In the genomic region with DNA sequence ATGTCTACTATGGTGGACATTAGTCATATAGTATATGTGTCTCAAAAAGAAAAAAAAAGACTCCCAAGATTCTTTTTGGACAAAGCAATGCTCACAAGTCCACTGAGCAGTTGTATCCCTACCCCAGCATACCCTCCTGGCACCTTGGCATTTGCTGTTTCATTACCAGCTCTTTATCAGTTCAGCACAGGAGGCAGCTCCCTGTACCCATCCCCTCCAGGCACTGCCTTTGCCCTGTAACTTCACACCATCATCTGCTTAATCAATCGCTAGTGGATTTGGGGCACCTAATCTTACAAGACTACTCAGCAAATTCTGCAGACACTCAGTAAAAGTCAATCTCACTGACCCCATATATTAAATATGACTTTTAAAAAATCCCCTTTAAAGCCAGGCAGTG, we compare ENCODE assay signal across 24 mouse cellular contexts. TPM values are rescaled to one million over a fixed set of nuclear protein-coding genes. Genes with fewer than 3 reads are reported as not detected.
DNase-seq lines count a peak whose midpoint lies in the region; ATAC-seq and TF ChIP-seq lines count a peak whose summit lies in the region.
"Had no signal": no experiment of that assay in that cellular context is flagged by ENCODE, and none has a peak within 500 bp of the region (broad histone marks: within the 10 kb centered on the region; RNA-seq: fewer than 3 reads in every experiment).

No protein-coding gene starts in this region.

- no peak overlapping the region for H3K4me3 ChIP-seq in kidney, embryonic 15.5 days (replicated peaks)
- H3K4me3 ChIP-seq in bone marrow macrophage, adult 2 months (ENCODE audit: insufficient read depth, low read length): no peak overlapping the region
- no peak overlapping the region for H3K4me3 ChIP-seq in macrophage (ENCODE audit: inconsistent target)
- H3K4me3 ChIP-seq in gastrocnemius, adult 2 months: no peak overlapping the region
- H3K4me3 ChIP-seq: embryonic facial prominence, embryonic 13.5 days; forebrain, embryonic 12.5 days; heart, embryonic 10.5 days; hindbrain, embryonic 13.5 days; midbrain, embryonic 12.5 days; myocyte; neural tube, embryonic 15.5 days had no signal

- H3K4me1 ChIP-seq in kidney, embryonic 15.5 days: 0 out of 2 replicates have a peak, but pooled peaks cover 3% of the 10 kb centered on the region
- H3K4me1 ChIP-seq in bone marrow macrophage, adult 2 months (ENCODE audit: control insufficient read depth, insufficient read depth, low read length): peaks cover 75% of the 10 kb centered on the region
- H3K4me1 ChIP-seq: midbrain, embryonic 12.5 days had no signal

- H3K79me2 ChIP-seq in macrophage (ENCODE audit: inconsistent target): peaks cover 79% of the 10 kb centered on the region

- 86% methylated on average over 1 of the region's 1 CpGs for WGBS in kidney, embryonic 15.5 days
- WGBS in macrophage (ENCODE audit: missing documents): 86% methylated on average over 1 of the region's 1 CpGs

- H3K27ac ChIP-seq in kidney, embryonic 15.5 days: no peak overlapping the region
- H3K27ac ChIP-seq in bone marrow macrophage, adult 2 months (ENCODE audit: insufficient read depth, low read depth, low read length): peak overlapping the region; percentile 84
- peak overlapping the region; percentile 88 for H3K27ac ChIP-seq in macrophage
- no peak overlapping the region for H3K27ac ChIP-seq in gastrocnemius, adult 2 months
- H3K27ac ChIP-seq: embryonic facial prominence, embryonic 13.5 days; forebrain, embryonic 12.5 days; heart, embryonic 10.5 days; hindbrain, embryonic 13.5 days; midbrain, embryonic 12.5 days; neural tube, embryonic 15.5 days had no signal

- ATAC-seq in kidney, embryonic 15.5 days (replicated peaks; ENCODE audit: low FRiP score): peak; percentile 73; the same call in 1 of the 2 replicates
- ATAC-seq in cerebellum, adult (ENCODE audit: insufficient number of reproducible peaks, low FRiP score, low TSS enrichment): no peak
- ATAC-seq: Patski had no signal

- H3K9me3 ChIP-seq in kidney, embryonic 15.5 days (replicated peaks): no peaks in the 10 kb centered on the region
- H3K9me3 ChIP-seq: embryonic facial prominence, embryonic 13.5 days; forebrain, embryonic 12.5 days; heart, embryonic 10.5 days; hindbrain, embryonic 13.5 days; midbrain, embryonic 12.5 days; neural tube, embryonic 15.5 days had no signal

- no peaks in the 10 kb centered on the region for H3K36me3 ChIP-seq in kidney, embryonic 15.5 days
- H3K36me3 ChIP-seq in macrophage (ENCODE audit: inconsistent target): no peaks in the 10 kb centered on the region
- H3K36me3 ChIP-seq: embryonic facial prominence, embryonic 13.5 days; forebrain, embryonic 12.5 days; heart, embryonic 10.5 days; hindbrain, embryonic 13.5 days; midbrain, embryonic 12.5 days; neural tube, embryonic 15.5 days had no signal

- no peak for DNase-seq in kidney, postnatal 25 days
- DNase-seq in liver: peak; percentile 81
- no peak for DNase-seq in cerebellum, adult 9-10 months
- no peak for DNase-seq in gastrocnemius, adult 2 months
- DNase-seq: adrenal gland, postnatal 36 days; cerebellum, adult 11 months; gastrocnemius, postnatal 14 days; heart, postnatal 14 days; kidney, postnatal 4 days; lung, postnatal 14 days; retina, postnatal 1 day; thymus, postnatal 14 days had no signal

- no peak for TF ChIP-seq CTCF in bone marrow macrophage, adult 2 months (IDR thresholded peaks at IDR 0.05; ENCODE audit: low read depth, low read length)
- TF ChIP-seq CTCF in gastrocnemius, adult 2 months (IDR thresholded peaks at IDR 0.05): no peak

- no peaks in the 10 kb centered on the region for H3K27me3 ChIP-seq in kidney, embryonic 15.5 days
- H3K27me3 ChIP-seq: embryonic facial prominence, embryonic 13.5 days; forebrain, embryonic 12.5 days; hindbrain, embryonic 13.5 days; midbrain, embryonic 12.5 days; neural tube, embryonic 15.5 days had no signal

- intact Hi-C loops in gastrocnemius, adult 2 months (cut with DNase I): no loop called here

- no peak overlapping the region for H3K9ac ChIP-seq in kidney, embryonic 15.5 days
- H3K9ac ChIP-seq: embryonic facial prominence, embryonic 13.5 days; forebrain, embryonic 12.5 days; hindbrain, embryonic 13.5 days; midbrain, embryonic 12.5 days; neural tube, embryonic 15.5 days had no signal

- no peak for TF ChIP-seq POLR2A in bone marrow macrophage, adult 2 months (IDR thresholded peaks at IDR 0.05; ENCODE audit: borderline replicate concordance, low read depth, low read length)

- H3K4me2 ChIP-seq in kidney, embryonic 15.5 days: no peak overlapping the region
- H3K4me2 ChIP-seq: embryonic facial prominence, embryonic 13.5 days; forebrain, embryonic 12.5 days; hindbrain, embryonic 13.5 days; midbrain, embryonic 12.5 days; neural tube, embryonic 15.5 days had no signal

RNA-seq across cellular contexts. Expression of gene Plxnc1, which starts 32.1 kb away (rescaled TPM):
- polyA plus RNA-seq in kidney, embryonic 15.5 days (2015; fragmentation: Nextera tagmentation; extraction: Ambion mirVana): 1.8 TPM in 2 replicates
- 76.7 and 82.8 TPM in 2 replicates for polyA plus RNA-seq in bone marrow macrophage, adult 2 months (2012; ENCODE audit: insufficient read depth, insufficient read length, missing spikeins)
- total RNA-seq in macrophage (2018; cell fraction: chromatin; rRNA removed): 100 to 1,000 TPM in 19 of 26 experiments, 10 to 100 TPM in 7; 52.3 to 498 (median 189) TPM
- 100 to 1,000 TPM in 13 of 26 experiments, 10 to 100 TPM in 13; 46.6 to 206 (median 101) TPM for total RNA-seq in macrophage (2018; cell fraction: cytosol; rRNA removed)
- total RNA-seq in macrophage (2018; cell fraction: nucleus; rRNA removed): 100 to 1,000 TPM in 22 of 26 experiments, 10 to 100 TPM in 4; 64.0 to 351 (median 144) TPM
- polyA plus RNA-seq in macrophage (2018): 55.1 to 117 TPM (median 105 TPM) in 3 replicates
- total RNA-seq in gastrocnemius, adult 2 months (2021): under 1 TPM; 0.33 to 0.59 TPM
- polyA plus RNA-seq: myocyte had no signal

Comparison
In these comparisons a context has a peak if more than half of its experiments do, and no peak if none do; other contexts are left out.
1. H3K27ac ChIP-seq: peak in bone marrow macrophage, adult 2 months (single experiment) and macrophage (single experiment); none in kidney, embryonic 15.5 days (single experiment) and gastrocnemius, adult 2 months (single experiment).
2. RNA of gene Plxnc1, which starts 32.1 kb away (polyA plus RNA-seq): 55.1 to 117 TPM in macrophage and 76.7 to 82.8 TPM in bone marrow macrophage, adult 2 months; 1.8 TPM in kidney, embryonic 15.5 days; every median in the first group is over 10 times any median in the second.